Mouse (Mus musculus) limb, embryonic 14.5 days (tissue): ENCODE results near the gene Pglyrp1. TPM values are rescaled to one million over a fixed set of nuclear protein-coding genes. Genes with fewer than 3 reads are reported as not detected.
A peak's percentile ranks its signal among the peaks of the same experiment; 100 is the strongest.

Experiments used
- ATAC-seq: fragments of 200-750 bp; cut with Nextera tagmentation; 2 replicates; pipeline ENCODE4 v1.8.0; 2017; ENCODE audit warnings: low read depth, moderate number of reproducible peaks, moderate TSS enrichment; ENCODE audit not compliant: low FRiP score
- DNase-seq: peaks from one replicate; pipeline ENCODE4 v3.0.0-alpha.2; 2015; ENCODE audit warnings: low spot score
- H3K27ac ChIP-seq: fragments of 300-500 bp; sonication (generic); replicated peaks from 2 replicates; pipeline ENCODE4 v1.5.1; 2014; ENCODE audit warnings: low read depth, mild to moderate bottlenecking, low read length, moderate library complexity, mixed read lengths
- H3K27me3 ChIP-seq: fragments of 300-500 bp; sonication (generic); 2 replicates; pipeline ENCODE4 v1.6.1; 2014; ENCODE audit warnings: low read length, mixed read lengths; ENCODE audit not compliant: control insufficient read depth, insufficient read depth
- H3K36me3 ChIP-seq: fragments of 300-500 bp; sonication (generic); 2 replicates; pipeline ENCODE4 v1.6.1; 2014; ENCODE audit warnings: mild to moderate bottlenecking, low read length, moderate library complexity, mixed read lengths; ENCODE audit not compliant: control insufficient read depth, insufficient read depth
- H3K4me1 ChIP-seq: fragments of 300-500 bp; sonication (generic); 2 replicates; pipeline ENCODE4 v1.6.1; 2014; ENCODE audit warnings: antibody characterized with exemption, low read length, mixed read lengths; ENCODE audit not compliant: control insufficient read depth, insufficient read depth
- H3K4me2 ChIP-seq: fragments of 300-500 bp; sonication (generic); replicated peaks from 2 replicates; pipeline ENCODE4 v1.6.1; 2014; ENCODE audit warnings: low read depth, mild to moderate bottlenecking, low read length, moderate library complexity; ENCODE audit not compliant: severe bottlenecking
- H3K4me3 ChIP-seq: fragments of 300-500 bp; sonication (generic); replicated peaks from 2 replicates; pipeline ENCODE4 v1.5.1; 2014; ENCODE audit warnings: low read length
- H3K9ac ChIP-seq: fragments of 300-500 bp; sonication (generic); 2 replicates; pipeline ENCODE4 v1.6.1; 2014; ENCODE audit warnings: mild to moderate bottlenecking, low read depth, low read length, moderate library complexity; ENCODE audit not compliant: severe bottlenecking
- H3K9me3 ChIP-seq: fragments of 300-500 bp; sonication (generic); 2 replicates; pipeline ENCODE4 v1.6.1; 2016; ENCODE audit warnings: low read length; ENCODE audit not compliant: control insufficient read depth
- POLR2A ChIP-seq: fragments of 200-500 bp; IDR thresholded peaks from 2 replicates; pipeline ENCODE4 v1.8.0; 2012; ENCODE audit warnings: inconsistent platforms, mild to moderate bottlenecking, moderate library complexity, borderline replicate concordance; ENCODE audit not compliant: insufficient read depth, insufficient read length; ENCODE audit errors: extremely low read depth
- whole genome bisulfite sequencing: fragments of 180-500 bp; shearing (Covaris S2); extraction: QIAGEN DNeasy Blood & Tissue Kit; methylation state at CpG from one replicate; pipeline ENCODE4 v1.1.7; 2014; 5-methylcytosine and 5-hydroxymethylcytosine counted together
- polyA plus RNA-seq, 2 experiments: library from polyadenylated mRNA; depleted of rRNA in 1 of 2; stranded (reverse) in 1 of 2; unstranded in 1 of 2; fragments of >200 nt; fragmentation: Nextera tagmentation in 1 of 2; extraction: Ambion mirVana in 1 of 2; gene quantifications; 2 replicates each; pipeline versions ENCODE4 v1.2.1 to v1.2.3; 2012 to 2014

Gene Pglyrp1
- polyA plus RNA-seq, 2 experiments = 0.60 to 1.9 TPM

- no peak overlapping the region for H3K9ac ChIP-seq
- peak; percentile 3 for DNase-seq
- no peak overlapping the region for H3K27ac ChIP-seq
- H3K27me3 ChIP-seq = no peaks in the 10 kb centered on the region
- 64% methylated on average over 5 of the region's 5 CpGs for WGBS
- H3K4me3 ChIP-seq = no peak overlapping the region
- H3K9me3 ChIP-seq = no peaks in the 10 kb centered on the region
- H3K4me2 ChIP-seq = no peak overlapping the region
- no peaks in the 10 kb centered on the region for H3K4me1 ChIP-seq
- TF ChIP-seq POLR2A = no peak
- H3K36me3 ChIP-seq = no peaks in the 10 kb centered on the region
- ATAC-seq = no peak
Measured at GRCm38 (mm10) chr7:18858310-18858916, 12.7 kb upstream of the Pglyrp1 start.

- ATAC-seq = no peak
- WGBS = 88% methylated on average over 6 of the region's 6 CpGs
- no peaks in the 10 kb centered on the region for H3K27me3 ChIP-seq
- no peak overlapping the region for H3K4me3 ChIP-seq
- no peak overlapping the region for H3K9ac ChIP-seq
- TF ChIP-seq POLR2A = no peak
- H3K9me3 ChIP-seq = no peaks in the 10 kb centered on the region
- no peaks in the 10 kb centered on the region for H3K36me3 ChIP-seq
- no peak overlapping the region for H3K4me2 ChIP-seq
- DNase-seq = no peak
- H3K27ac ChIP-seq = no peak overlapping the region
- H3K4me1 ChIP-seq = no peaks in the 10 kb centered on the region
Measured at GRCm38 (mm10) chr7:18862801-18863200, 8.3 kb upstream of the Pglyrp1 start.

GRCm38 (mm10) chr7:18868491-18868890 is 2.6 kb upstream of the Pglyrp1 start:
- Histone ChIP-seq H3K9me3 (no peaks in the 10 kb centered on the region), H3K4me3 (no peak overlapping the region), H3K4me1 (peaks cover 3% of the 10 kb centered on the region; the same call in 1 of the 2 replicates), H3K27me3 (no peaks in the 10 kb centered on the region), H3K36me3 (no peaks in the 10 kb centered on the region), H3K27ac (no peak overlapping the region), H3K4me2 (no peak overlapping the region), H3K9ac (no peak overlapping the region)
- TF ChIP-seq POLR2A = no peak
- no peak for ATAC-seq
- WGBS = 83% methylated on average over 2 of the region's 2 CpGs
- no peak for DNase-seq

GRCm38 (mm10) chr7:18872014-18872802 is 1.1 kb downstream of the Pglyrp1 start:
- no peak for TF ChIP-seq POLR2A
- H3K4me2 ChIP-seq = peak overlapping the region; percentile 81
- DNase-seq = no peak
- ATAC-seq = 0 out of 2 replicates have a peak, but pooled peaks have one; percentile 4
- H3K36me3 ChIP-seq = no peaks in the 10 kb centered on the region
- H3K27ac ChIP-seq = no peak overlapping the region
- peak overlapping the region; percentile 52; the same call in 1 of the 2 replicates for H3K9ac ChIP-seq
- 15% methylated on average over 13 of the region's 14 CpGs for WGBS
- H3K27me3 ChIP-seq = no peaks in the 10 kb centered on the region
- peaks cover 3% of the 10 kb centered on the region; the same call in 1 of the 2 replicates for H3K4me1 ChIP-seq
- no peaks in the 10 kb centered on the region for H3K9me3 ChIP-seq
- H3K4me3 ChIP-seq = peak overlapping the region; percentile 35

- Histone ChIP-seq H3K9ac (peak overlapping the region; percentile 52; the same call in 1 of the 2 replicates), H3K4me3 (peak overlapping the region; percentile 35), H3K9me3 (no peaks in the 10 kb centered on the region), H3K27ac (no peak overlapping the region), H3K4me1 (peaks cover 3% of the 10 kb centered on the region; the same call in 1 of the 2 replicates), H3K36me3 (no peaks in the 10 kb centered on the region), H3K4me2 (peak overlapping the region; percentile 81), H3K27me3 (no peaks in the 10 kb centered on the region)
- no peak for TF ChIP-seq POLR2A
- WGBS = 5% methylated on average over 7 of the region's 7 CpGs
- 0 out of 2 replicates have a peak, but pooled peaks have one; percentile 30 for ATAC-seq
- DNase-seq = no peak
Measured at GRCm38 (mm10) chr7:18872816-18873215, 1.7 kb downstream of the Pglyrp1 start.
